Mouse (Mus musculus): Measurements from ENCODE around the gene Grid1.

The Grid1 gene

GRCm38 (mm10) chr14:35027501-35028140, 207.7 kb downstream of the Grid1 start:
- no peak for DNase-seq

DNA sequence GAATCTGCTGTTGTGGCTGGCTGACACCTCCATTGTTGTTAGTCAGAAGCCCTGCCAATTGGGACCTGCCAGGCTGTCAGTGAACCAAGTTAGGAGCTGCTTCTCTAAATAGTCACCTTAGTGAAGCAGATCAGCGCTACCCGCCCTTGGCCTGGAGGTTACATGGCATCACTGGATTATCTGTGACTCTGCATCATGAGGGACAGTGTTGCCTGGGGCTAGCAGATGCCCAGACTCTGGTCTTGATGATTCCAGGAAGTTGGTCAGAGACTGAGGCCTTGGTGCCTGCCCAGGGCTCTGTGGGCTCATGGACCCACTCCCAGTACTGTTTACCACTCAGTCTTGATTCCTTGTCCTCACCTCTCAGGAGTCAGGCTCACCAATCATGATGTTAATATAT, 209.7 kb downstream of the Grid1 start:
- no peak for DNase-seq

- no peak for DNase-seq
Measured at GRCm38 (mm10) chr14:35030271-35030670, 210.4 kb downstream of the Grid1 start.

DNA sequence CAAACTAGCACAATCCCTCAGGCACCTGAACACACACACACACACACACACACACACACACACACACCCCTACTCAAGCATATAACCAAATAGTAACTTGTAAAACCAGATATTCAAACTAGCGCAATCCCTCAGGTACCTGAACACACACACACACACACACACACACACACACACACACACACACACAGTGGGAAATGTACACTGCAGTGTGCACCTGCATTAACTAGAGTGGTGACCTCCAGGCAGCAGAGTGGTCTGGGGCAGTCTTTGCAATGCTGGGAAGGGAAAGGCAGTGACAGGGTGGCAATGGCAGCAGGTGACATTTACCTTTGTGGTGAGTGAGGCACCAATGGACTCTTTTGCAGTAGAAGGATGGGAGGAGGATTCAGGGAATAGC, 212.4 kb downstream of the Grid1 start:
- DNase-seq = no peak

- no peak for DNase-seq
Measured at GRCm38 (mm10) chr14:35044268-35044667, 224.4 kb downstream of the Grid1 start.

DNA sequence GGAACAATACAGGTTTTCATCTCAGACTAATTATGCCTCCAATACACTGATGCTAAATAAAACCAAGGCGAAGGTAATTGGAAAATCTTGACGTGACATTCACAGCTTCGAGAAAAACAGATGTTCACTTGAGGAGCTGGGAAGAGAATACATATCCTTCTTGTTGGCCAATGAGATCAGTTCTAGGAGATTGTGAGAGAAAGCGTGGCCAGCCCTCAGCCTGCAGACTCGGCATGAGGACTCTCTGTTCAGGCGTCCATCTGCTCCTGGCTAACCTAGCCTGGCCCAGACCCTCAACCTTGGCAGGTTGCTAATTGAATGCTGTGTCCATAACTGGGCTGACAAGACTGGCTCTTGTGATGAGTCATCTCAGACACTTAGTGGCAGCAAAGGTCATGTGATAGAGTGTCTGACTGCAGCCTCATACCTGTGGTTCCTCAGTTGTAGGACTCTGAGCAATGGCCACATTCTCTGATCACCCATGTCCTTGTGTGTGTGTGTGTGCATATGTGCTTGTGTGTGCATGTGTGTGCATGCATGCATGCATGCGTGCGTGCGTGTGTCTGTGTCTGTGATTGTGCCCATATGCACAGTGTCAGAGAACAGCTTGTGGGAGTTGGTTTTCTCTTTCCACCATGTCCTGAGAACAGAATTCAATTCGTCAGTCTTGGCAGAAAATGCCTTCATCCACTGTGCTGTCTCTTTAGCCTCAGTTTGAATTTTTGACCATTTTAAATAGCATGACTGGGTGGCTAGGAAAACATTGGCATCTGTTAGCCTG, 225.2 kb downstream of the Grid1 start:
- no peak for DNase-seq

GRCm38 (mm10) chr14:35049231-35049630, 229.3 kb downstream of the Grid1 start:
- DNase-seq = no peak

DNA sequence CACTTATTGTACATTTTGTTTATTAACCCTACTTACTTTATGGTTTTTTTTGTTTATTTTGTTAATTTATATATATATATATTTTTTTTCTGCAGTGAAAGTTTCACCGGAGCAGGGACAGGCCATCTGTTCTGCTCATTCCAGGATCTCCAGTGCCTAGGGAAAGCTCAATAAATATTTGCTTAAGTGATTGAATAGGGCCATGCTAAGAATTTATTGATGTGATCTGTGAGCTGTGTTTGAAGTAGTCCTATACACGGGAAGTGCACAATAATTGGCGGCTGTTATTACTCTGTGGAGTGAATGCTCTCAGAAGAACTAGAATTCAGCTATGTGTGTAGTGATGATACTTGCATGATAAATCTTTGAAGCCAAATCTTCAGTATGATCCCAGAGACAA, 234.2 kb downstream of the Grid1 start:
- DNase-seq = no peak

DNA sequence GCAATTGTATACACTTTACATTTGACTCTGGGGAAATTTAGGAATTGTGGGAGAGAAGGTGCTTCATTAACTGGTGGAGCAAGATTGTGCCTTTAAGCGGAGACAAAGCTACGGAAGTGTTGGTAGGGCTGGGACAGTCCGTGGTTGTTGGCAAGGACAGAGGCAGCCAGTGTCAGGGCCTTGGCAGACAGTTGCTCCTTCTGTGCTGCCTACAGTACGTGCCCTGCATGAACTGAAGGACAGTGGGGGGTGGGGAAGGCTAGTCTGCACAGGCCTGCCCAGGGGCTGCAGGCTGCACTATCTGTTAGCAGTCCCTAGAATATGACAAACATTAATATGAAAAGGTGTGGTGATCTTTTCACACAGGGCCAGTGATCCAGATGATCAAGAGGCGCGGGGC, 254.7 kb downstream of the Grid1 start:
- no peak for DNase-seq

DNA sequence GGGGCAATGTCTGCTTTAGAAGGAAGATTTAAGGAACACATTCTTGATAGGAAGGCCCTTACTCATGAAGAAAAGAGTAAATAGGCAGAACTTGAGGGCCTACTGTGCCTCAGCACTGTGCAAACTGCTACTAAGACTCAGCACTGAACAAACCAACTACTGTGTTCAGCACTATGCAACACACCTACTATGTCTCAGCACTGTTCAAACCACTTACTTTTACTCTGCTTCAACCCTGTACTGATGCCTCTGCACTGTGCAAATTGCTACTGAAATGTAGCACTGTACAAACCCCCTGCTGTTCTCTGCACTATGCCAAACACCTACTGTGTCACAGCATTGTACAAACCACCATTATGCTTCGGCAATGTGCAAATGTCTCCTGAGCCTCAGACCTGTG, 260.0 kb downstream of the Grid1 start:
- DNase-seq = no peak

- DNase-seq = no peak
Measured at GRCm38 (mm10) chr14:35092646-35093045, 272.7 kb downstream of the Grid1 start.

GRCm38 (mm10) chr14:35093561-35094186, 273.8 kb downstream of the Grid1 start:
- DNase-seq = no peak

GRCm38 (mm10) chr14:35095506-35096059, 275.7 kb downstream of the Grid1 start:
- no peak for DNase-seq

DNA sequence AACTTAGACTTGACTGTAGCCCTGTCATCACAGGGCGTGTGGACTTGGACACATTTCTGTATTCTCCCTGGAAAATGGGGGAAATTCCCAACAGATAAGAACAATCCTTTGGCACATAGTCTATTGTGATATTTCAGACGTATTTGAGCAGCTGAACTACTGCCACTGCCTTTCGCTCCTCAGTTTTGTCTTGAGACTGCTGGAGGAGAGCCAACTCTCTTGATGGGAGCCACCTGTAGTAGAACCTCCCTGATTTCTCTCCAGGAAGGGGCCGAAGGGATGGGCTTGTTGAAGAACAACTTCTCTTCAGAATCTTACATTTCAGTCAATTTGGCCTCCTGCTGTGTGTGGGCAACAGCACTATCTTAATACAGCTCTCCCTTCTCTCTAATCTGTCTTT, 276.2 kb downstream of the Grid1 start:
- no peak for DNase-seq

GRCm38 (mm10) chr14:35097166-35097565, 277.3 kb downstream of the Grid1 start:
- DNase-seq = no peak

- no peak for DNase-seq
Measured at GRCm38 (mm10) chr14:35103639-35104210, 283.8 kb downstream of the Grid1 start.

GRCm38 (mm10) chr14:35107596-35107995, 287.7 kb downstream of the Grid1 start:
- no peak for DNase-seq

- no peak for DNase-seq
Measured at GRCm38 (mm10) chr14:35110928-35111327, 291.0 kb downstream of the Grid1 start.

DNA sequence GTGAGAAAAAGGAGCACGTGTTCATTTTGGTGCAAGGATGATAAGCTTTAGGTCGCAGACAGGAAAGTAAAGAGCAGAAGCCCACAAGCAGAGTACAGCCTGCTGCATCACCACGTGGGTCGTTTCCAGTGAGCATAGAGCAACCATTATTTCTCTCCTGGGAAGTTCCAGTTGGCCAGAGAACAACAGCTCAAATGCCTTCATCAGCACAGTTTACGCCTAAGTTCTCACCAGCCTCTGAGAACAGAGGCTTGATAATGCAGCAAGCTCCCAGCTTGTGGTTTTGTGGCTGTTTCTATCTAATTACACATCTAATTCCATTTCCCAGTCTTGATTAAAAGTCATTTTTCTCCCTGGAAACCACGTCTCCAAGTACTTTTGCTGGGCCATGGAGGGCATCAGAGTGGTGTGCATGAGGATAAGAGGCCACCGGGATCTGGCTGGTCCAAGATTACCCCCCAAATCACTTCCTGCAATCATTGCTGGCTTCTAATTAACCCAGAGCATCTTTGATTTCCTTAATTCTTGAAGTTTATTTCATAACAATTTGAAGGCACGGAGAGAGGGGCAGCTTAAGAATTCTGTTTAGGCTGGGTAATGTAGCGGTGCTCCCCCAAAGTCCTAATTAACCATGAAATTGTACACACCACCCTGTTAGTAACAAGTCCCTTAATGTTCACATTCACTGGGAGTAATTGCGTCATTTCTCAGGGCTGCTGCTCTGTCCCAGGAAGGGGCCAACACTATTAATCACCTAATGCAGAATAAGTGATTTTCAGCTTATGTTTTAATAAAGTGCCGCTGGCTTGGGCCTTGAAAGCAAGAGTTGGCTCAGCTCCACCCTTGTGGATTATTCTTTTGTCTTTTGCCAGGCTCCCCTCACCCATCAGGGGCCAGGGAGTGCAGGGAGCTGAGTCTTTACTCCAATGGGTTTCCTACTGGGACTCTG, 292.7 kb downstream of the Grid1 start:
- no peak for DNase-seq

DNA sequence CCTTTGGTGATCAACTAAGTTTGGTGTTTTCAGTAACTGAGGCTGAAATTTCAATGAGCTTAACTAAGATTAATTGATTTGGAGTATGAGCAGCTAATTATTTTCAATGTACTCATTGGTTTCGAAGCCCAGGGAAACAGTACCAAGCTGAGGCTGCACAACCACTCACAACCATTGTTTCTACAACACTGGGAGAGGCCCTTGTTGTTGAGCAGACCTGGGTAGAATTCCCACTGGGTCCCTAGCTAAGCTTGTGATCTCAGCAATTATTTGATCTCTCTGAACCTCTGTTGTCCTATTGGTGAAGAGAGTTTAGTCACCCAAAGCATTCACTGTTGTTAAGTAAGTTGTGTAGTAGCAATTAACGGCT, 293.4 kb downstream of the Grid1 start:
- no peak for DNase-seq

DNA sequence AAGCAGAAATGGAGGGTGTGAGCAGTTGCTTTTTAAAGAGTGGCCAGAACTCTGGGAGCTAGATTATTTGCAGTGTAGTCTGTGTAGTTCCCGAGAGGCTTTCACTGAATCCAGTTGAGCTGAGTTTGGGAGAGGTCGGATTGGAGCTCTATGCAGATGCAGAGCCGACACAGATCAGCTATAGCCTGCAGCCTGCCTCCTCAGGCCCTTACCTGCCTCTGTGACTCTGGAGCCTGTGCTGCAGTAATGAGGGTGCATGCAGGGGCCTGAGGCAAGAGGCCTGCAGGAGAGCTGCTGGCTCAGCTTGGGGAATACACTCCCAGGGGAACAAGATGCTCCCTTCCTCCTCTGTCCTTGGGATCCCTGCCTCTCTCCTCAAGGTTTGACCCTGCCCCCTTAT, 296.0 kb downstream of the Grid1 start:
- DNase-seq = no peak

DNA sequence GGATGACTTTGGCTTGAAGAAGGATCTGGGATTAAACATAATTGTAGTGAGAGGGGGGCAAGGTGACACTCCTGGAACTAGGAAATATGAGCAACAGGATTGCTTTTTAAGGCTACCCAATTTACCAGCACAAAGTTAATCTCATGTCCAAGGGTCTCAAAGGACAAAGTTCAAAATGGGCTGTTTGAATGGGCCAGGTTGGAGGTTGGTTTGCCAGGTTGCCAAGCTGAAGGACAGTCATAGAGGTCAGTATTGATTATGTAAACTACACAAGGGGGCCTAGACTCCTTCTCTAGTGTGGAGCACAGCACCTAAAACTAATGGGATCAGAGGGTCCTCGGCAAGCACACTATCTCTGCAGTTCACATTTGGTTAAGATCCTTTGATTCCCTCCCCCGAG, 300.2 kb downstream of the Grid1 start:
- no peak for DNase-seq
